Mouse (Mus musculus) thymus, postnatal 14 days (tissue): ENCODE data around the gene Dgke.
A peak's percentile ranks its signal among the peaks of the same experiment; 100 is the strongest.

ENCODE experiments used
- DNase-seq: peaks from one replicate; pipeline ENCODE4 v3.0.0; 2021

Dgke gene

GRCm38 (mm10) chr11:88999723-89000526 lies 66.7 kb downstream of the Dgke start:
- DNase-seq: peak; percentile 42

GRCm38 (mm10) chr11:88998974-88999722 lies 67.5 kb downstream of the Dgke start, which contains the start of gene Trim25:
Trim25 (plus strand) TSS chr11:88999376.
- DNase-seq: peak; percentile 96

DNA sequence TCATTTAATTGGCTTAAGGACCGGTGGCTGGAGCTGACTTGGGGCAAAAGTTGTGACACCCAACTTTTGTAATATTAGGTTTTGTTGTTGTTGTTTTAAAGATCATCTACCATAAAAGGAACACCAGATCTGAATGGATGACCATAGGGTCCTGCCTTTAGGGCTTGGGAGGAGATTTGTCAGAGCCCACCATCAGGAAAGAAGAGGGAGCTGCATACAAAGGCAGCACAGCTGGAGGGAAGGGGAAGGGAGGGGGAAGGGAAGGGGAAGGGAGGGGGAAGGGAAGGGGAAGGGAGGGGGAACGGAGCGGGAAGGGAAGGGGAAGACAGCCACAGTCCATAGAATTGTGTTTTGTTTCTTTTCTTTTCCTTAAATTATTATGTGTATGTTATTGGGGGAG lies 68.2 kb downstream of the Dgke start:
- no peak for DNase-seq

- DNase-seq: peak; percentile 27
These were observed 69.3 kb downstream of the Dgke start for GRCm38 (mm10) chr11:88997343-88997742.

- no peak for DNase-seq
These were observed 70.2 kb downstream of the Dgke start for GRCm38 (mm10) chr11:88996427-88996826.

- no peak for DNase-seq
These were observed 71.0 kb downstream of the Dgke start for GRCm38 (mm10) chr11:88995616-88996015.

DNA sequence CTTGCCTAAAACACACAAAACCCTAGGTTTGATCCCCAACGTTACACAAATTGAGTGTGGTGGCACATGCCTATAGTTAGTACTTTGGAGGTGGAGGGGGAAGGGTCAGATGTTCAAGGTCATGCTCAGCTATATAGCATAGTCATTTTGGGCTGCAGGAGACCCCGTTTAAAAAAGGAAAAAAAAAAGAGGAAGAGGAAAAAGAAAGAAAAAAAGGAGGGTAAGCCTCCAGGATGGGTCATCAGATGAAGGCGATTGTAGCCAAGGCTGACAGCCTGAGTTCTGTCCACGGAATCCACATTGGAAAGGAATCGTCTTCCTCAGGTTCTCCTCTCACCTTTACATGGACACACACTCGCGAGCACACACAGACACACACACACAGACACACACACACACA lies 72.2 kb downstream of the Dgke start:
- no peak for DNase-seq

- DNase-seq: peak; percentile 86
These were observed 73.0 kb downstream of the Dgke start for GRCm38 (mm10) chr11:88993625-88994024.

- no peak for DNase-seq
These were observed 73.5 kb downstream of the Dgke start for GRCm38 (mm10) chr11:88993186-88993585.

GRCm38 (mm10) chr11:88989530-88989929 lies 77.1 kb downstream of the Dgke start:
- DNase-seq: peak; percentile 36

- no peak for DNase-seq
These were observed 77.7 kb downstream of the Dgke start for GRCm38 (mm10) chr11:88988956-88989355.

DNA sequence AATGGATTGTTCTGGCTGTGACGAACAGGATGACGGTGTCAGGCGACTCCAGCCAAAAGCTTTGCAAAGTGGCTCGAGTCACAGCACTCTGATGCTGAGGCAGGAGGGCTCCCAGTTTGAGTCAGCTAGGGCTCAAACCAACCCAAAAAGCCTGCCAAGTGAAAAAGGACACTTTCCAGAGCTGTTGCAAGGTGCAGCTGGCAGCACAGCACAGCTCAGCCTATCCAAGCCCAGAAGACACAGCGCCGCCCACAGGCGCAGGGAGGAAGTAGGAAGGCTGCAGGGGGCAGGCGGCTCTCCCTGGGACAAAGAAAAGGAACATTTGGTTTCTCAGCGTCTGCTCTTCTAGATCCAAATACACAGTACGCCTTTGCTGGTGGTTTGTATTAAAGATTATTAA lies 80.0 kb downstream of the Dgke start:
- no peak for DNase-seq
